Mouse (Mus musculus) brain, embryonic 14.5 days (tissue): ENCODE measurements at regions not wholly inside any gene's neighbourhood (a gene's known extent, or its start where the extent isn't known, plus 50 kb on each side); places are given as distances from the start of the nearest gene placed in this dataset.
"Not testable (repeated sequence)": the region's sequence is repeated elsewhere in the genome, so short reads cannot be mapped to it uniquely, and the experiment has no call there.

Experiments used
- DNase-seq: peaks from one replicate; pipeline ENCODE4 v3.0.0-alpha.2; 2011; ENCODE audit warnings: low read depth
- CTCF ChIP-seq: fragments of 200-500 bp; IDR thresholded peaks from 2 replicates; pipeline ENCODE4 v1.5.1; 2012; ENCODE audit warnings: inconsistent platforms, mild to moderate bottlenecking, moderate library complexity, borderline replicate concordance; ENCODE audit not compliant: insufficient read depth, insufficient read length; ENCODE audit errors: extremely low read depth
- POLR2A ChIP-seq: fragments of 200-500 bp; IDR thresholded peaks from 2 replicates; pipeline ENCODE4 v1.6.1; 2012; ENCODE audit warnings: mild to moderate bottlenecking, inconsistent platforms, borderline replicate concordance; ENCODE audit not compliant: poor library complexity, insufficient read depth, insufficient read length, severe bottlenecking; ENCODE audit errors: extremely low read depth

DNA sequence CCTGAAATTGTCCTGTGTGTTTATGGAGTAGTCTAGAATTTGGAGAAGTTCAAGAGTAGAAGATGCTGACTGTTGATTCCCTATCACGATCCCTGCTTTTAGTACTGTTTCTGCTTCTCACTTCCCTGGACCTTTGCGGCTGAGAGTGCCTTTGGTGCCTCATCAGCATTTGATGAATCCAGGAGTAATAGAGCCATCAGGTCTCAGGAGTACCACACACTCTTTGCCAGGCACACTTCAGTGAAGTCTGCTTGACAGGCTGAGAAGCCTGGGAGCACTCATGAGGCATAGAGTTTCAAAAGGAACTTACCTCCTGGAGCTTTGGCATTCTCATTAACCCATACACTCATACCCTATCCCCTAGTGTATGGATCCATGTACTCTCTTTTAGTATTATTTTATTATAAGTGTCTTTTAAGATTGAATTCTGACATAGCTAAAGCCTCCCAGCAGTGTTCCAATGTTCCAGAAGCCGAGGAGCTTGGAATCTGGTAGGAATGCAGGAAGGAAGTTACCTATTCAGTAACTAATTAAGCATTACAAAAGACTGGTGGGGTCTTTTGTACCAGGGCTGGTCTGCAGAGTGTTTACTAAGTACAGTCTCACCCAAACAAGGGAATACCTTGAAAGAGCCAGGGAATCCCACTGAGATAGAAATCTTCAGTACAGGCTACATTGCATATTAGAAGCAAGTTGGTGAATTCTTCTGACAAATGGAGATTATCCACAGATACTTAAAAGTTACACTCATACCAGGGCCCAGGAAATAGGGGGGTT, 139.7 kb downstream of the Tex13c3 start:
- DNase-seq: not testable (repeated sequence)

DNA sequence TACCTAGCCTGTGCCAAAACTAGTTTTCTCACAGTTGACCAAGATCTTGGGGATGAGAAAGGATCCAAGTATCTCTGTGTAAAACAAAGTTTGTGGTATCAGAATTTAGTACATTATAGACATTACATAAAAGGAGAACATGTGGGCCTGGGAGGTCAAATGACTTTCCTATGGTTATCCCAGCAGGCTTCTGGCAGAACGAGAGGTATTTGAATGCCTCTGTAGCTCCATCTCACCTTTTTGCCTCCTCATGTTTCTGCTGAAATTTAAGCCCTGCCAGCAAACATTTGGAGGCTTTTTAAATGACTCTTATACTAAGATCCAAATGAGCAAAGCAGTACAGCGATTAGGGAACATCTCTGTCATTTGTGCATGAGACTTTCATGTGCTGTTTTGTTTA, 167.8 kb downstream of the Tex13c3 start:
- DNase-seq: no peak
- TF ChIP-seq CTCF: no peak
- no peak for TF ChIP-seq POLR2A

GRCm38 (mm10) chrX:19311809-19312559, 169.1 kb downstream of the Tex13c3 start:
- DNase-seq: no peak
- TF ChIP-seq CTCF: no peak
- no peak for TF ChIP-seq POLR2A

GRCm38 (mm10) chrX:19311377-19311776, 169.7 kb downstream of the Tex13c3 start:
- DNase-seq: no peak
- no peak for TF ChIP-seq CTCF

GRCm38 (mm10) chrX:19288171-19288570, 192.9 kb downstream of the Tex13c3 start:
- DNase-seq: no peak
- no peak for TF ChIP-seq CTCF
- no peak for TF ChIP-seq POLR2A

DNA sequence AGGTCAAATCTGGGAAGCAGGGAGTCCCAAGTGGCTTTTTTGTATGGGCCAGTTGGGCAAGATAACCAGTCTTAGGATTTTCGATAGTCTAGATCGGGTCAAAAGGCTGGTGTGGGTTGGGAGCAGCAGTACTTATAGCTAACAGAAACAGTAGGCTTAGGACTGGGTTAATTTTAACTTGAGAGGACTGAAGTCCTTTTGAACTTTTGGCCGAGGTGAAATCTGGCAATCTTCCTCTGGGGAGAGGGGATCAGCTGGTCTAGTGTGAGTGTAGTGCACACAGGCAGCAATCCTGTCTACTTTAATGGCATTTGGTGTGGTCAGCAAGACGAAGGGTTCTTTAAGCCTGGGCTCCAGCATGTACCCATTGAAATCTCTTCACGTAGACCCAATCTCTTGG, 194.7 kb downstream of the Tex13c3 start:
- TF ChIP-seq CTCF (no peak), POLR2A (no peak)
- DNase-seq: no peak

GRCm38 (mm10) chrX:19285773-19286172, 195.3 kb downstream of the Tex13c3 start:
- TF ChIP-seq POLR2A (no peak), CTCF (peak; percentile 2; the same call in 1 of the 2 replicates)
- DNase-seq: peak; percentile 9

- TF ChIP-seq POLR2A (no peak), CTCF (no peak)
- DNase-seq: no peak
Measured at GRCm38 (mm10) chrX:19283078-19283477, 198.0 kb downstream of the Tex13c3 start.

- no peak for TF ChIP-seq CTCF
Measured at GRCm38 (mm10) chrX:19264237-19264636, 216.9 kb downstream of the Tex13c3 start.

DNA sequence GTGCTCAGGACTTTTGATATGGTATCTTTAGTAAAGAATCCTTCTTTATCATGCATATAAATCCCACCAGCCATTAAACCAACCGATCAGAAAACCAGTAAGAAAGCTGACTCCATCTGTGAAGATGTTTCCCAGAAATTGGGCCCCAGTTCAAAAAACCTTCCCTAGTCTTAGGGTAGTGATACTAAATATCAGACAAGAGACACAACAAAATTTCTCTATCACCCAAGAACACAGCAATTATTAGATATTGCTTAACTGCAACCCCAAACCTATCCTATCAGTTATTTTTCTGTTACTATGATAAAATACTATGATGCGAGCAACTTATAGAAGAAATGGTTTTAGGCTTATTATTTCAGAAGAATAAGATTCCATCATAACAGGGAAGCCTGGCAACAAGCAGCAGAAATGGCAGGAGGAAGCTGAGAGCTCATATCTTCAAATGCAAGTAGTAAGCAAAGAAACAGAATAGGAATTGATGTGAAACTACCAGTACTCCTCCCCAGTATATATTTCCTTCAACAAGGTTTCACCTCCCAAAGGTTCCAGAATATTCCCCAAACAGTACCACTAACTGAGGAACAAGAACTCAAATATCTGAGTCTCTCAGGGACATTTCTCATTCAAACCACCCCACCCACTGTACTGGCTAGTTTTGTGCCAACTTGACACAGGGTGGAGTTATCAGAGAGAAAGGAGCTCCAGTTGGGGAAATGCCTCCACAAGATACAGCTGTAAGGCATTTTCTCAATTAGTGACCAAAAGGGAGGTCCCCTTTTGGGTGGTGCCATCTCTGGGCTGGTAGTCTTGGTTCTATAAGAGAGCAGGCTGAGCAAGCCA, 234.1 kb downstream of the Tex13c3 start:
- no peak for DNase-seq
- TF ChIP-seq POLR2A (no peak), CTCF (no peak)

More at GRCm38 (mm10) chrX:19264237-19264636, 216.9 kb downstream of the Tex13c3 start:
- DNase-seq: no peak

DNA sequence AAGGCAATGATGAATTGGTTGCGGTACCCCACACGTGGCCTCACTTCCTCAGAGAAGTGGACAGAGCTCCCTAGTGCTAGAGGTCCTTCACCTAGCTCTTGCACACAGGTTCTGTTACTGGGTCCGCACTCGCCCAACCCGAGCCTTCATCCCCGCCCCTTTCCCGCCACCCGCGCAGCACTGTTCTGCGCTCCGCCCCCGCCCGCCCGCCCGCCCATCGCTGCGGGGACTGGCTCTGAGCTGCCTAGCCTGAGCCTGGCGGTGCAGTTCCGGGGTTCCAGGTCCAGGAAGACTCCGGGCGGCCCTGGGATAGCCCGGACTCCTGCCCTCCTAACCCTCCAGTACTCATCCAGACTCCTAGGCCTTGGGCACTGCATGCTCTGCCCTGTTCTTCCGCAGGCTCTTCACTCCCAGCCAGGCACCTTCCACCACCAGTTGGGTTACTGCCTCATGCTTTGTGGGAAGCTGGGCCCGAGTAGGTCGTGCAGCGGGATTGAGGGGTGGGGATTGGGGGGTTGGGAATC, 243.3 kb downstream of the Tex13c3 start:
- TF ChIP-seq POLR2A (no peak), CTCF (no peak)
- DNase-seq: peak; percentile 62

DNA sequence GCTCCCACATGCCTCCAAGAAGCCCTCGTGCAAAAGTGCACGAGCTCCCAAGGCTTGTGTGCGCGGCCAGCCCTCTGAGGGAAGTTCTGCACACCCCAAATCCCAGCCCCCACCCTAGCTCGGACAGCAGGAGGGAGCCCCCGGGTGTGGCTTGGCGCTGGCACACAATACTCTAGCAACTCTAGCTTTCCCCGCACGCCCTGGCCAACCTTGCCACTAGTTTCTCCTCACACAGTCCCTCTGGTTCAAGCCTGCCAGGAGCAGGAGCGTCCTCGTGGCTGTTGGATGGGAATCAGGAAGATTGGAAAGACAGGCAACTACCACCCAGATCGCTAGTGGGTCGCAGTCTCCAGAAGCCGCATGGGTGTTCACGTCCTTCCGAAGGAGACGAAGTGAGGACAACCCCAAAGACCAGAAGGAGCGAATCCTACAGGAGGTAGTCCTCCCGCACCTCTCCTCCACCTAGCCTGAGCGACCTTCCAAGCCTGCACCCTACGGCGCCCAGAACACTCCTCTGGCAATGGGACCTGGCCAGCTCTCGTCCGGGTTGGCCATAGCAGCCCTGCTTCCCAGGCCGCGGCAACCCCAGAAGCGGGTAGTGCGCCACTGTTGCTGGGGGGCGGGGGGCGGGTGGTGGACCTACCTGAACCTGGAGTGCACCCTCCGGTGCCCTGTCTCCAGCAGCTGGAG, 243.9 kb downstream of the Tex13c3 start:
- DNase-seq: peak; percentile 40
- TF ChIP-seq POLR2A (no peak), CTCF (no peak)
